Mouse (Mus musculus) cerebellum, adult (tissue): ENCODE measurements around the gene Cacna2d3.

Experiments used
- ATAC-seq: cut with Nextera tagmentation; 2 replicates; pipeline ENCODE4 v1.9.2; 2017; ENCODE audit warnings: mild to moderate bottlenecking, moderate library complexity, mixed read lengths; ENCODE audit not compliant: insufficient number of reproducible peaks, low FRiP score, low TSS enrichment

Gene Cacna2d3

DNA sequence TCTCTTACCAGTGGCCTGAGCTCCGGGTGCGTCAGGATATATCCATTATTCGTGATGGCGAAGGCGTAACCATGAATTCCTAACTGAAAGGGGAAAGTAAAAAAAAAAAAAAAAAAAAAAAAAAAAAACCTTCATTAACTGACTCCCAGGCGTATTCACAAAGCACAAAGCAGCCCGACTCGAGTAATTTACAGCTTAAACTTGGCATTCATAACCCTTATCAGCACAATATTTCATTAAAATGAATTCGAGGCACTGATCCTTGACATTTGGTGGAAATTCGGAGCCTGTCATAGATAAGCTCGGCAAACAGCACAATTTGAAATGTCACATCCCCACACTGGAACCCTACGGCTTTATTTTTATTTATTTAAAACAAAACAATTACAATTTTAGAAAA, 623.9 kb downstream of the Cacna2d3 start:
- no peak for ATAC-seq

DNA sequence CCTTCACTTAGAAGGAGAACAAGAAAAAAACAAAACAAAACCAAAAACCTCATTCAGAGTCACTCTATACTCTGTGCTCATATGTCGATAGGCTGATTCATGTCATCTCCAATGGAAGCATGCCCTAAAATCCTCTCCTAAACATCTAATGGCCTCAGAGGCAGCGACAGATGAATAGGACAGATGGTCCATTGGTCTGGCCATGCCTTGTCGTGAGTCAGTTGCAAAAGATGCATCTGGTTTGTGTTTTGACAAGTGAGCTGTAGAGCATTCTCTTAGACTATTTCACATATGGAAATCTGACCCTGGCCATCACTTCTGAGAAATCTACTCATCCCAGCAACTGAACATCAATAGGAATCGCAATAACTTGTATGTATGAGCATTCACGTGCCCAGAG, 626.2 kb downstream of the Cacna2d3 start:
- ATAC-seq: no peak

DNA sequence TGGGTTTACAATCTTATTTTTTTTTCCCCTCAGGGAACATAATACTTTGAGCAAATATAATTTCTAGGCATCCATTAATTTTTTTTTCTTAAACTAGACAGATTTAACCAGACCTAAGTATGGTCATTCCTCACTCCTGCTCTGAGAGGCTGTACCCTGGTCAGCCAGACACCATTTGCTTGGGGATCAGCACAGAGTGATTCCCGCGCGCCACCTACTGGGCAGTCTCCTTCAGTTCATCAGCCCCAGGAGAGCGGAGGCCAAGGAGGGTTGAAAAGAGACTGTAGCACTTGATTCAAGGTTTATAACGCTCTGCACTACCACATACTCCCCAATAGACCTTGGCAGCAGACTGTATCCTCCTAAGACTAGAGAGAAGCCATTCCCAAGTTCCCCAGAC, 631.6 kb downstream of the Cacna2d3 start:
- ATAC-seq: peak; percentile 80

DNA sequence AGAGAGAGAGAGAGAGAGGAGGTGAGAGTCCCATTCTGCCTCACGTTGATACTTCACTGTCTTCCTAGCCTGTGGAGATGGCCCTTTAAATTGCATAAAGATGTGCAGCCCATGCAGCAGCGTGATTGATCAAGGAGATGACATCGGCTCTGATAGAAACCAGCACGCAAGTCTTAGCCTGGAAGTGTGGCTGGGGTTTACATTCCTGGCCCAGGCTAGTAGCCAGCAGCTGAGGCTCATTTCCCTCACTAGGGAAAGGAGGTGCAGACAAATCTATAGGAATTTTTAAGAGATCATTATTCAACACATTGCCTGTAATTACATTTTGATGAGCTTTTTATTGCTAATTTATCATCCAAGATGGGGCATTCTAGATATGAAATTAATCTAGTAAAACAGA, 635.1 kb downstream of the Cacna2d3 start:
- ATAC-seq: no peak

GRCm38 (mm10) chr14:29085493-29086159, 636.0 kb downstream of the Cacna2d3 start:
- ATAC-seq: no peak

DNA sequence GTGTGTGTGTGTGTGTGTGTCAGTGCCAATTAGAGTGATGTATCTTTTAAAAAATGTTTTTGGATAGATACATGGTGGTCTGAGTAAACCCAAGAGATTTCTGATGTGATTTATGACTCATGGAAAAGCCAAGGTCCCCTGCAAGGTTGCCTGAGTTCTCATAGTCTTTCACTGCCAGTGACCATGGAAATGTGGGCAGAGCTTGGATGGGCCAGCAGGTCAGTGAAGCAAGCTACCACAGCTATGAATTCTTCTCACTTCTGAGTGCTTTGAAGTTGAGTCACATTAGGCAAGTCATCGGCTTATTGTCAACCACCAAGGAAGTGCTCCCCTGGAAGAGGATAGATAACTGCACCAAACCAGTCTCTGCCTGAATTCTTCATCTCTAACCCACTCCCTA, 639.5 kb downstream of the Cacna2d3 start:
- ATAC-seq: no peak

DNA sequence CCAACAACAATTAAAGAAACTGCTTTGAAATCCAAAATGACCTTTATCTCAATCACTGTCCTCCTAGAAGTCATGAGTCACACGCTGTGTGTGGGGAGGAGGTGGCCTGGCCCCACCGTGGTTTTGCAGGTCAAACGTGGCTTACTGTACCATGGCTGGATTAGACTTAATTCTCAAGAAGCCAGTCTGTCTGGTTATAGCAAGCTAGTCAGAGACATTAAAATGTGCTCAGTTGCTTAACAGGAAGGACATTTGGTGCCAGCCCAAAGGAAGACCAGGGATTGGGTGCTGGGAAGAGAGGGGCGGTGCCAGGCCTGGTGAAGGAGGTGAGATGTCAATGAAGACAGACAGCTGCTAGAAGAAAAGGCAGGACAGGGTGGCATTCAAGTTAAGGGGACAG, 641.0 kb downstream of the Cacna2d3 start:
- no peak for ATAC-seq

- ATAC-seq: no peak
Measured at GRCm38 (mm10) chr14:29080228-29080627, 641.4 kb downstream of the Cacna2d3 start.

- ATAC-seq: no peak
Measured at GRCm38 (mm10) chr14:29077418-29077817, 644.2 kb downstream of the Cacna2d3 start.

GRCm38 (mm10) chr14:29073747-29074146, 647.9 kb downstream of the Cacna2d3 start:
- ATAC-seq: no peak

- no peak for ATAC-seq
Measured at GRCm38 (mm10) chr14:29062676-29063075, 659.0 kb downstream of the Cacna2d3 start.

GRCm38 (mm10) chr14:29061491-29061890, 660.2 kb downstream of the Cacna2d3 start:
- ATAC-seq: no peak

DNA sequence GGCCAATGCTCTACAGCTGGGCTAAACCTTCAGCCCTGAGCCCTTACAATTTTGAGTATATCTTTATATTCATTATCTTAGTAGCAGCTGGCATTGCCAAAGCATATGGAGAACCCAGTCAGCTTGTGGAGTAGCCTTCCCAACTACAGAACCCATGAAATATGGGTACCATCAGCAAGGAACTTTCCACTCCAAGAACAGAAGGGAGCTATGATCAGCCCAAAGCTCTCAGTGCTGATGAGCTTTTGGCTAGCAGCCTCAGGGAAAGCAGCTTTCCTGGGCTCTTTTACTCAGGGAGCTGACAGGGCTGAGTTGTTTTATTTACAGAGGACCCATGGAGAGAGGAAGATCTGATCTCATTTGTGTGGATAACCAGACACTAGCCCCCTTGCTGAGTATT, 661.0 kb downstream of the Cacna2d3 start:
- ATAC-seq: no peak

DNA sequence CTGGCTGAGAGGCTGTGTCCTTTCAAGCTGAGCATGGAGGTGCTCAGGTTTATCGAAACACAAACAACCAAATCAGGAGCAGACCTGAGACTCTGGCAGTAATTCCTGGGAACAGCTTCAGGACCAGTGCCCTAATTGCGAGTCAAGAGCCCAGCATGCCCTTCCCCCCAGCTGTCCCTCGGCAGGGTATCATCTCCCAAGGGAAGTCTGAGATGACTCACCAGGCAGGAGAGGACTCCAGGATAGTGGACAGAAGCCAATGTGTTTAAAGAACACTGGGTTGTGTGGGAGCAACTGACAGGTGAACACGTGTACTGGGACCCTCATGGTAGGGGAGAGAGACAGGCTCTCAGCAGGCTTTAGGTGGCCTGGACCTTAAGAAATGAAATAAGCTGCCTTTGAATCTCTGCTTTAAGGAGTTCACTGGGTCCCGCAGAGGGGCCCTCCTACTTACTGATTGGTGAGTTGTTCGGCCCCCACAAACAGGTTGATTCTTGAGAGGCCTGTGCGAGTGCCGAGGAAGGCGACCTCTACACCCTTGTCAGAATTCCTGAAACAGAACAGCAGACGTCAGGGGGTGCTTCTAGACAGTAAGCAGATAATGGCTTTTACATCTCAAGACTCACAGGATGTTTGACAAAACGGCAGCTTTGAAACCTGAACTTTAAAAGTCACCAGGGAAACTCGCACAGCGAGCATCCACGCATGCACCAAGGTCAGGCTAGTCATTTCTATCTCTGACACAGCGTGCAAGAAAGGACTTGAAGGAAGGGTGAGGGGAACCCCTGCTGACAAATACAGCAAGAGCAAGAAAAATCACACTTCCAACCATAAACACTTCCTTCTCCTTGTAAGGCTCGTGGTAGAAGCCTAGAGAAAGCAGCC, 669.5 kb downstream of the Cacna2d3 start:
- ATAC-seq: no peak

DNA sequence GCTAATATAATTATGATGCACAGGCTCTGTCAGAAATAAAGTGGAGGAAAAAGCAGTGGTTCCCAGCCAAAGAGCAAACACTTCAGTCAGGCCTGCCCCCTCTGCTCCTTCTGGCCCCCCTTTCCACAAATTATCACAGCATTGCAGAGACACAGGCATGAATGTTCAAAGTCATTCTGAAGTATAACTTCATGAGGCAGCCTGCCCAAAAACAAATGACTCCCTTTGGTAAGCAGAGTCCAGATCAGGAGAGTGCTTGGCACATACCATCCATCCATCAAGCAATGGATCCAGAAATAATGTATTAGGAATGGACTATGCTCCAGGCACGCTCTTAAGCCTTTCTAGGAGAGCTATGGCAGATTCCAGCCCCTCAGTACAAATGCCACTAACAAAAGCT, 679.3 kb downstream of the Cacna2d3 start:
- ATAC-seq: no peak

GRCm38 (mm10) chr14:29041498-29041897, 680.2 kb downstream of the Cacna2d3 start:
- ATAC-seq: no peak

GRCm38 (mm10) chr14:29040606-29041364, 680.9 kb downstream of the Cacna2d3 start:
- ATAC-seq: no peak

DNA sequence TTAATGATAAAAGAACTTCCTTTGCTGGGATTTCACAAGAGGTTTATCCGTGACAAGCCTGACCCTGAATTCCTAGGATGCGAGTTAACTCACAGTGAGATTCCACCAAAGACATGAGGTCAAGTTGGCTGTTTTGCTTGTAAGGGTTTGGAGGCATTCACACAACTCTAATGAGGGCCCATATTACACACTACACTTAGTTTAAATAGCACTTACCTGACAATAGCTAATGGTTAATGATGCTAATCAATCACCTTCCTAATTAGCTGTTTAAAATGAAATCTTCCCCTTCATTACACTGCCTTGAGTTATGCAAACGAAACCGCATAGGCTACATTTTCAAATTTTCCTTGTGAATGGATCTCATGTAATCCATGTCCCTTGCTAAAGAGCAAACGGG, 683.4 kb downstream of the Cacna2d3 start:
- no peak for ATAC-seq

DNA sequence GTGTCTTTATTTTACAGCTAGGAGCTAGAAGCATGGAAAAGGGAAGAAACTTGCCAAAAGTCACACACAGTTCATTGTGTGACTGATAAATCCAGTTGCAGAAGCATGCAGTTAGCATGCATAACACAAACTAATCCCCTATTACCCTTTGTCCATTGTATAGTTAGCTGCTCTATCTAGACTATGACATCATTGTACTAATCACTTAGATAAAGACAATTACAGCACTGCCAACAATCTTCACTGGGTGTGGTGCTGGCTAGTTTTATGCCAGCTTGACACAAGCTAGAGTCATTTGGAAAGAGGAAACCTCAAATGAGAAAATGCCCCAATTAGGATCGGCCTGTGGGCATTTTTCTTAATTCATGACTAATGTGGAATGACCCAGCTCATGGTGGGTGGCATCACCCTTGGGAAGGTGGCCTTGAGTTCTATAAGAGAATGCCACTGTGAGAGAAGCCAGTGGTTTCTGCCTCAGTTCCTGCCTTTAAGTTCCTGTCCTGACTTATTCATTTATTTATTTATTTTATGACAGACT, 689.7 kb downstream of the Cacna2d3 start:
- ATAC-seq: no peak

DNA sequence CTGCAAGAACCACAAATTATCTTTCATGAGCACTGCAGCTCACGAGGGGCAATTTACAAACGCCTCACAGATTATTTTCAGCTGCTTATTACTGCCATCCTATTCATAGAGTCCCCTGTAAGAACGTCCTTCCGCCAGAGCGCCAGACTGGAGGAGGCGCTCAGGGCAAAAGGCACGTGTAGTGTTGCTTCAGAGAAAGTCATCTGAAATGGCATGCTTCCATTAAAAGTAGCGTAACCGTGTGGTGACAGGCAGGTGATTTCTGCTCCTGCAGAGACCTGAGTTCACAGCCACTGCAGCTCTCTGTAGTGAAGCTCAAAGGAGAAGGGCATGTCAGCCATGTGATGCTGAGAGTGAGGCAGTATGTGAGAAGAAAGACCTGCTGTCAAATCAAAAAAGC, 691.1 kb downstream of the Cacna2d3 start:
- ATAC-seq: no peak

DNA sequence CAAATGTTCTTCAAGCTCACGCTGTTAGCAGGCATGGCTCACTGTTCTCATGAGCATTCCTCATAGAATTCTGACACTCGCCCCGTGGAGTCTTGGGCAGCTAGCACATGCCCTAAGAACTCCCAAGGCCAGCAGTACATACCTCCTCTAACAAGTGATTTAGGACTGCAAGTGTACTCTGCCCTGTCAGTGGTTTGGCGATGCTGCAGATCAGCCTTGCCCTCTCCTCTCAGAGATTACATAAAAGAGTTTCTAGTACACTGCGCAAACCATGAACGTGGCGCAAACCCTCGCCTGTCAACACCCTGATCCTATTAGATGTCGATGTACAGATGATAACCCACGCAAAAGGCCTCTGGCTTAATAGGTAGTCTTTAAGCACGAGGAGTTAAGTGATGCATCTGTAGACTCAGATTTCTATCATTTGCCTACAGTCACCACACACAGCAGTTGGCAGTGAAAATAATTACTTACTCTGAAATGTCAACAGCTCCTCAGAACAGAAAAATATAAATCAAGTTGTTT, 691.7 kb downstream of the Cacna2d3 start:
- ATAC-seq: no peak
